Mouse (Mus musculus) erythroid progenitor cell, adult 5-6 weeks (primary cell): ENCODE data around the gene Mfsd9. TPM values are rescaled to one million over a fixed set of nuclear protein-coding genes. Genes with fewer than 3 reads are reported as not detected.
"Not testable (repeated sequence)": the region's sequence is repeated elsewhere in the genome, so short reads cannot be mapped to it uniquely, and the experiment has no call there.

Experiments used
- ATAC-seq: replicated peaks from 2 replicates; pipeline ENCODE4 v1.8.0; 2016; ENCODE audit warnings: moderate number of reproducible peaks, mild to moderate bottlenecking, moderate TSS enrichment, inconsistent platforms; ENCODE audit not compliant: poor library complexity, low FRiP score, severe bottlenecking
- total RNA-seq, 2 experiments: library from RNA; stranded (forward) in 1 of 2; stranded (reverse) in 1 of 2; fragments of 150-400 nt in 1 of 2; fragments of 186-747, 209-891 nt in 1 of 2; gene quantifications; 2 replicates each; pipeline versions ENCODE4 v1.2.3 to v1.2.4; 2015 to 2017; ENCODE audit warnings: low replicate concordance in 2 of 2

Gene Mfsd9
- total RNA-seq, 2 experiments from 2014 or later: 0.42 TPM; not detected in 1

GRCm38 (mm10) chr1:40785876-40786445, 4.5 kb downstream of the Mfsd9 start:
- no peak for ATAC-seq

- no peak for ATAC-seq
Observed at GRCm38 (mm10) chr1:40784306-40784705, 6.2 kb downstream of the Mfsd9 start.

- no peak for ATAC-seq
Observed at GRCm38 (mm10) chr1:40783450-40783849, 7.0 kb downstream of the Mfsd9 start.

- ATAC-seq: no peak
Observed at GRCm38 (mm10) chr1:40776763-40777162, 13.7 kb downstream of the Mfsd9 start.

- no peak for ATAC-seq
Observed at GRCm38 (mm10) chr1:40776102-40776501, 14.4 kb downstream of the Mfsd9 start.

GRCm38 (mm10) chr1:40774040-40774439, 16.4 kb downstream of the Mfsd9 start:
- ATAC-seq: no peak

GRCm38 (mm10) chr1:40773234-40773633, 17.3 kb downstream of the Mfsd9 start:
- ATAC-seq: no peak

GRCm38 (mm10) chr1:40771196-40771970, 19.1 kb downstream of the Mfsd9 start:
- peak; percentile 86 for ATAC-seq

- ATAC-seq: no peak
Observed at GRCm38 (mm10) chr1:40769331-40769894, 21.1 kb downstream of the Mfsd9 start.

GRCm38 (mm10) chr1:40768606-40769005, 21.9 kb downstream of the Mfsd9 start:
- peak; percentile 72 for ATAC-seq

- ATAC-seq: no peak
Observed at GRCm38 (mm10) chr1:40767588-40767987, 22.9 kb downstream of the Mfsd9 start.

- ATAC-seq: no peak
Observed at GRCm38 (mm10) chr1:40765521-40765920, 25.0 kb downstream of the Mfsd9 start.

GRCm38 (mm10) chr1:40764701-40765275, 25.7 kb downstream of the Mfsd9 start:
- ATAC-seq: no peak

GRCm38 (mm10) chr1:40764042-40764441, 26.4 kb downstream of the Mfsd9 start:
- no peak for ATAC-seq

GRCm38 (mm10) chr1:40759751-40760445, 30.6 kb downstream of the Mfsd9 start:
- no peak for ATAC-seq

GRCm38 (mm10) chr1:40746089-40746488, 44.4 kb downstream of the Mfsd9 start:
- ATAC-seq: no peak

GRCm38 (mm10) chr1:40740739-40741138, 49.7 kb downstream of the Mfsd9 start:
- no peak for ATAC-seq

GRCm38 (mm10) chr1:40738246-40738645, 52.2 kb downstream of the Mfsd9 start:
- ATAC-seq: not testable (repeated sequence)

- ATAC-seq: no peak
Observed at GRCm38 (mm10) chr1:40737671-40738070, 52.8 kb downstream of the Mfsd9 start.

- ATAC-seq: no peak
Observed at GRCm38 (mm10) chr1:40728636-40729035, 61.9 kb downstream of the Mfsd9 start.
